Mouse (Mus musculus) cerebellum, adult 2 months (tissue): Measurements from ENCODE around the gene Zdhhc18.

Source experiments
- CTCF ChIP-seq: fragments of 200-500 bp; IDR thresholded peaks from 2 replicates; pipeline ENCODE4 v1.5.1; 2011; ENCODE audit warnings: low read depth, mild to moderate bottlenecking, control low read depth, low read length, moderate library complexity, borderline replicate concordance; ENCODE audit not compliant: insufficient read depth
- POLR2A ChIP-seq: fragments of 200-500 bp; IDR thresholded peaks from 2 replicates; pipeline ENCODE4 v1.6.1; 2011; ENCODE audit warnings: low read length, control low read depth, borderline replicate concordance; ENCODE audit not compliant: insufficient read depth

DNA sequence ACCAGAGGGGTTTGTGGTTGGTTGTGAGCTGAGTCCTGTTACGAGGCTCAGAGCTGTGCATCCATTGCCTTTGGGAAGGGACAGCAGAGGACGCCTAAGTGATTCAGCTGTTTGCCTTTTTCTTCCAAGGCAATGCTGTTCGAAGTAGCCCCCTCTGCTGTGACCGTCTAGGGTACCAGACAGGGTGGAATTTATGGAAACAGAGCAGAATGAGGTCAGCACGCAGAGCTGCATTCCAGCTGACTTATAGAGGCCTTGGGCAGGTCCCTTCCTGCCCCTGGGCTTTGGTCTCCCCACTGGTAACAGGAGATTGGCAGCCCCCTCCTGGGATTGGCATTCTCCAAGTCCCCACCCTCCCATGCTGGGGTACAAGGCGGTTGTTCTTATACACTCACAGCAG lies 45.1 kb downstream of the Zdhhc18 start:
- TF ChIP-seq POLR2A (no peak), CTCF (no peak)
